9 mouse cellular contexts compared by ENCODE assay signal in the genomic region with DNA sequence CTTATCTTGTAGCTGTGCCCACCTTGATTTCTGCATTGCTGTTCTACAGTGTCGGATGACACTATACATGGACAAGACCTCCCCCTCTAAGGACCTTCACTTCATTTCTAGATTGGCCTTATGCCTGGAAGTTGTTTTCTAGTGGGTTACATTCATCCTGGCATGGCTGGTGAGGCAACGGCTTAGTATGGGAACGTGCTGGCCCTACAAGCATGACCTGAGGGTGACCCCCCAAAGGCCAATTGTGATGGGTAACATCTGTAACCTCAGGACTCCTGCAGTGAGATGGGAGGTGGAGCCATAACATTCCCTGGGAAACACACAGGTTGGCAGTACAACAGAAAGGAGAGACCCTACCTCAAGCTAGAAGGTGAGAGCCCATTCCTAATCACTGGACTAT.
"Had no signal": no experiment of that assay in that cellular context is flagged by ENCODE, and none has a peak within 500 bp of the region (broad histone marks: within the 10 kb centered on the region; RNA-seq: fewer than 3 reads in every experiment).

No protein-coding gene starts in this region.

- H3K27me3 ChIP-seq: liver, embryonic 15.5 days had no signal

- H3K4me1 ChIP-seq: liver, embryonic 15.5 days; midbrain, embryonic 12.5 days had no signal

- H3K27ac ChIP-seq: kidney, postnatal 0 days; limb, embryonic 10.5 days; liver, embryonic 15.5 days; midbrain, embryonic 12.5 days had no signal

- H3K4me3 ChIP-seq: limb, embryonic 10.5 days; liver, embryonic 15.5 days; midbrain, embryonic 12.5 days had no signal

- DNase-seq: kidney, adult 9 months; lung, postnatal 36 days; right cerebral cortex, postnatal 25 days; thymus, adult 18-20 months; thymus, postnatal 14 days had no signal

- H3K36me3 ChIP-seq: limb, embryonic 10.5 days; liver, embryonic 15.5 days; midbrain, embryonic 12.5 days had no signal

- H3K9me3 ChIP-seq: limb, embryonic 10.5 days; liver, embryonic 15.5 days; midbrain, embryonic 12.5 days had no signal
